Mouse (Mus musculus) lung, adult 2 months (tissue): ENCODE results near the gene Miga2. TPM values are rescaled to one million over a fixed set of nuclear protein-coding genes. Genes with fewer than 3 reads are reported as not detected.
A peak's percentile ranks its signal among the peaks of the same experiment; 100 is the strongest.

ENCODE experiments used
- DNase-seq: peaks from one replicate; pipeline ENCODE4 v3.0.0; 2022
- H3K4me1 ChIP-seq: fragments of 200-500 bp; 2 replicates; pipeline ENCODE4 v1.6.1; 2011; ENCODE audit warnings: low read length; ENCODE audit not compliant: control insufficient read depth, insufficient read depth
- H3K4me3 ChIP-seq: fragments of 200-500 bp; replicated peaks from 2 replicates; pipeline ENCODE3; 2011; ENCODE audit warnings: low read depth, mild to moderate bottlenecking, control low read depth, low read length; ENCODE audit errors: extremely low read depth
- CTCF ChIP-seq: fragments of 200-500 bp; IDR thresholded peaks from 2 replicates; pipeline ENCODE4 v1.5.1; 2011; ENCODE audit warnings: mild to moderate bottlenecking, low read length, control low read depth; ENCODE audit not compliant: insufficient read depth
- POLR2A ChIP-seq: fragments of 200-500 bp; IDR thresholded peaks from 2 replicates; pipeline ENCODE4 v1.6.1; 2011; ENCODE audit warnings: low read depth, mild to moderate bottlenecking, control low read depth, low read length, borderline replicate concordance; ENCODE audit errors: extremely low read depth
- WGBS: fragments of 180-500 bp; shearing (Covaris S2); methylation state at CpG from one replicate; pipeline ENCODE4 v1.1.7; 2018; 5-methylcytosine and 5-hydroxymethylcytosine counted together
- polyA plus RNA-seq: library from polyadenylated mRNA; depleted of rRNA; stranded (reverse); fragments of >200 nt; gene quantifications from 2 replicates; pipeline ENCODE4 v1.2.3, GENCODE M21; 2012

The Miga2 gene
- polyA plus RNA-seq, 1 experiment = 36.1 TPM

GRCm38 (mm10) chr2:30357552-30358510 lies 6.2 kb upstream of the Miga2 start:
- 43% methylated on average over 8 of the region's 8 CpGs for WGBS
- no peak for TF ChIP-seq POLR2A
- TF ChIP-seq CTCF = no peak
- Histone ChIP-seq H3K4me1 (peaks cover 16% of the 10 kb centered on the region), H3K4me3 (no peak overlapping the region)
- no peak for DNase-seq

GRCm38 (mm10) chr2:30358533-30359531 lies 5.2 kb upstream of the Miga2 start, which contains the start of gene Sh3glb2:
Gene Sh3glb2, minus strand, starts transcription at chr2:30359337.
- Histone ChIP-seq H3K4me1 (peaks cover 16% of the 10 kb centered on the region), H3K4me3 (peak within 1 kb of the TSS; percentile 84)
- WGBS = under 1% methylated on average over 73 of the region's 73 CpGs
- DNase-seq = peak; percentile 80
- TF ChIP-seq CTCF (0 out of 2 replicates have a peak, but pooled peaks have one; percentile 10), POLR2A (no peak)

DNA sequence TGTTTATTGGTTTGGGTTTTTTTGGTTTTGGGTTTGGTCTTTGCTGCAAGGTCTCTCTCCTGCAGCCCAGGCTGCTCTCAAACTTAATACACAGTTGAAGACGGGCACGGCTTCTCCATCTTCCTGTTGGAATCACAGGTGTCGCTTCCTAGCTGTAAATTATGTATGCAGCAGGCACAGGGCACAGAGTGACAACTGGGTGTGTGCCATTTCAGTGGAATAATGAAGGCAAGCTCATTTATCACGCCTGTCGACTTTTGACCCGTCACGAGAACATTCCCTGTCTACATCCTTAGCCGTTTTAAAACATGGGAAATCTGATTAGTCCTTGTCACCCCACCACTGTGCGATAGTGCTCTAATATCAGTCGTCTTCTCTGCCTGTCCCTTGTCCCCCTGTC lies 3.4 kb upstream of the Miga2 start:
- 67% methylated on average over 10 of the region's 10 CpGs for WGBS
- H3K4me3 ChIP-seq = no peak overlapping the region
- H3K4me1 ChIP-seq = peaks cover 16% of the 10 kb centered on the region
- no peak for DNase-seq
- no peak for TF ChIP-seq CTCF
- no peak for TF ChIP-seq POLR2A

GRCm38 (mm10) chr2:30362865-30363264 lies 1.2 kb upstream of the Miga2 start:
- H3K4me1 ChIP-seq = peaks cover 6% of the 10 kb centered on the region; the same call in 1 of the 2 replicates
- TF ChIP-seq CTCF = no peak
- no peak for TF ChIP-seq POLR2A
- WGBS = 75% methylated on average over 5 of the region's 5 CpGs
- H3K4me3 ChIP-seq = no peak overlapping the region
- DNase-seq = no peak

DNA sequence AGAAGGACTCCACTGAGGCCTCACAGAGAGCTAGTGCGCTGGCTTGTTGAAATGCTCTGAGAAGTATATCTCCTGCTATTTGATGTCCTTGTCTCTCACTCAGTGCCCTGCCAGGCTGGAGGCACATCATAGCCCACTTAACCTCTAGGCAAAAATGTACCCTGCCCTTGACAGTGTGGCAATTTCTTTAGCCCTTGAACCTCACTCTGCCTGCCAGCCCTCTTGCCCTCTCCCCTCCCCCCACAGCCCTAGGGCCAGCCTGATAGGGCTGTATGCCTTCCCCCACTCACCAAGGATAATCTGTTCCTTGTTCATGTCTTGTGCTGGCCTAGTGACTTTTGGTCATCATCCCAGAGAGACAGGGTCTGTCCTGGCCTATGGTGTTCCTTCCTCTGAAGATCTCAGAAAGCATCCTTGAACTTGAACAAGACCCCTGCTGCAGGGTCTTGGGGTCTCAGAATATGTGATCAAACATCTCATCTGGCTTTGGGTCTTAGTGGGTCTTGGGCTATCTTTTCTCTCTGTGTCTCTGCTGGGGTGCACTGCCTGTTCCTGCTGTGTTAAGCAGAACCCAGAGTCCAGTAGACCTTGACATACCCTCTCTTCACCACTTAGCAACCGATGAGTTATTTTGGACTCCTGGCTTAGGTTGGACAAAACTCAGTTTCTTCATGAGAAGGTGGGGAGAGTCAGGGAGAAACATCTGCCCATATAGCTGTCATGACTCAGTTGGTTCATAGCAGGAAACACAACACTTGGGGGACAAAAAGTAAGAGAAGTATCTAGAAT lies 1.4 kb downstream of the Miga2 start:
- no peaks in the 10 kb centered on the region for H3K4me1 ChIP-seq
- TF ChIP-seq CTCF (no peak), POLR2A (no peak)
- H3K4me3 ChIP-seq = no peak overlapping the region
- WGBS = 64% methylated on average over 2 of the region's 2 CpGs
- DNase-seq = no peak

DNA sequence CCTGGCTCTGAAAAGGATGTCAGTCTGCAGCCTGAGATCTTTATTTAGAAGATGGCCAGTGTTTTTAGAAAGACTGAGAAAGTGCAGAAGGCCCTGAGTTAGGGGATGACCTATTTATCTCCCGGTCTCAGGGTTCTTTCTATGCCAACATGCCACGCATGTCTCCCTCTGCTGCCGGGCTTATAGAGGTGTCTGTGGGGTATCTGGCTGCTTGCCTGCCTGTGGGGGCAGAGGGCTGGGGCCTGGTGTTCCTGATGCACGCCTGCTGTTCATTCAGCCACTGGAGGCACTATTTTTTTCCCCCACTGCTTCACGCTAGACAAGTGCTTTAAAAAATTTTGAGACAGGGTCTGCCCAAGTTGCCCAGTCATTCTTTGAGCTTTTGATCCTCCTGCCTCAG lies 2.2 kb downstream of the Miga2 start:
- no peak for TF ChIP-seq POLR2A
- no peak for TF ChIP-seq CTCF
- Histone ChIP-seq H3K4me3 (no peak overlapping the region), H3K4me1 (no peaks in the 10 kb centered on the region)
- no peak for DNase-seq
- 44% methylated on average over 5 of the region's 5 CpGs for WGBS

DNA sequence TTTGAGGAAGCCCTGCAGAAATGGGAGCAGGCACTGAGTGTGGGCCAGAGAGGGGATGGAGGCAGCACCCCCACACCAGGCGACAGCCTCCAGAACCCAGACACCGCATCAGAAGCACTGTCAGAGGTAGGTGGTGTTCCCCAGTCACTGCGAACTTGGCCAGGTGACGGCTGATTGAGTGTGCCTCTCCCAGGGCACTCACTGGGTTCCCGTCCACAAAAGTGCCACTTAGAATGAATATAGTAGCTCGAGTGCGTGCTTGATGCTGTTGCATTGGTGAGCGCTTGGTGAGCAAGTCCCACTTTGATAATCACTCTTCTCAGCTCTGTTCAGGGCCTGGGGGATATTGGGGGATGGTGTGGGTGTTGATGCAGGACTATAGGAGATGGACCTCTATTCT lies 7.5 kb downstream of the Miga2 start:
- no peak overlapping the region for H3K4me3 ChIP-seq
- no peaks in the 10 kb centered on the region for H3K4me1 ChIP-seq
- DNase-seq = peak; percentile 64
- TF ChIP-seq CTCF (no peak), POLR2A (no peak)
- WGBS = 78% methylated on average over 8 of the region's 8 CpGs

GRCm38 (mm10) chr2:30372726-30373125 lies 8.7 kb downstream of the Miga2 start:
- no peak for DNase-seq
- no peak overlapping the region for H3K4me3 ChIP-seq
- no peaks in the 10 kb centered on the region for H3K4me1 ChIP-seq
- 97% methylated on average over 5 of the region's 5 CpGs for WGBS
- TF ChIP-seq CTCF (no peak), POLR2A (no peak)

- DNase-seq = no peak
- Histone ChIP-seq H3K4me3 (no peak overlapping the region), H3K4me1 (no peaks in the 10 kb centered on the region)
- WGBS = 89% methylated on average over 10 of the region's 10 CpGs
- no peak for TF ChIP-seq CTCF
- TF ChIP-seq POLR2A = no peak
These were observed 11.9 kb downstream of the Miga2 start for GRCm38 (mm10) chr2:30375893-30376292.
